Mouse (Mus musculus) T-helper 17 cell (primary cell): ENCODE measurements around the gene Insyn1.

Source experiments
- in situ Hi-C, 2 experiments: fragments of 300-600 bp; cut with MboI, MseI; formaldehyde crosslinking; loops; 1 replicate in 1 of 2; 2 replicates in 1 of 2; pipeline ENCODE4 v1.15.1; 2025; ENCODE audit warnings: high pct_unique_total_duplicates in 2 of 2

The Insyn1 gene

GRCm38 (mm10) chr9:58487076-58487475 is 1.3 kb upstream of the Insyn1 start:
- in situ Hi-C loops: no loop called here

DNA sequence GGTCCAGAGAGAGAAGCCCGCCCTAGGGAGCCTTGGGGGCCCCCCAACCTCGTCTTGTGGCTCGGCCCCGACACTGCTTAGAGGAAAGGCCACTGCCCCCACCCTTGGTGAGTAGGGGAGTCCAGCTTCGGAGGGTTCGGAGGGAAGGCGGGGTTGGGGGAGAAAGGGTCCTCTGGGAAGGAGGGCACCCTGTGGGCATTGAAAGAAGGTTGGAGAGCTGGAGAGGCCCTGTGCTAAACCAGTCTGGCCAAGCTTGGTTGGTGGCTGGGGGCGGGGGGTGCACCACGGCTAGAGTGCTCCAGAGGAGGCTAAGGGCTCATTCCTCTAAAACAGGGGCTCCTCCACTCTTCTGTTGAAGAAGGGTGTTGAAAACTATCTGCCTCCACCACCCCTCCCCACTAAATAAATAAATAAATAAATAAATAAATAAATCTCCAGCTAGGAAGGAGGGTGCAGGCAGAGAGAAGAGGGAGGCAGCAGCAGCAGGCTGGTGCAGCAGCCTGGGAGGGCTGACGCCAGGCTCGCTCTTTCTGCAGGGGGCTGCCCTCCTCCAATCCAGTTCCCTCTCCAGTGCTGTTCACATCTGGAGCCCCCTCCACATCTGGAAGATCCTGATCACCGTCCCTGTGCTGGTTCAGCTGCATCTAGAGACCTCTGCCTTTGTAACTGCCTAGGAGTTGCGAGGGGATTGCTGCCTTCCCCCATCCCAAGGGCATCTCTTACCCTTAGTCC is 896 bp downstream of the Insyn1 start:
- in situ Hi-C loops: no loop called here

DNA sequence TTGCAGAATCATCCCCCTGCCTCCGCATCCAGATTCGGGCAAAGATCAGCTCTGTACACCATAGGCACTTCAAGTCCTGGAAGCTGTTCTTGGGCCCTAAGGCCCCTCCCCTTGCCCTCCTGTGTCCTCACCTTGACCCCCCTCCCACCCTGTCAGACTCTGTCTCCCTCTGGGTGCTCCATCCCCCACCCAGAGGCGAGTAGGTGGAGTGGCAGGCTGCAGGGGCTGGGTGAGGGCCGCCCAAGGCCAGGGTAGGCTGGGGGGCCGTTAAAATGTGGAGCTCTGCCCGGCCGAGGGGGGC is 1.4 kb downstream of the Insyn1 start:
- in situ Hi-C loops: no loop called here

GRCm38 (mm10) chr9:58490391-58490790 is 2.0 kb downstream of the Insyn1 start:
- in situ Hi-C loops: no loop called here

DNA sequence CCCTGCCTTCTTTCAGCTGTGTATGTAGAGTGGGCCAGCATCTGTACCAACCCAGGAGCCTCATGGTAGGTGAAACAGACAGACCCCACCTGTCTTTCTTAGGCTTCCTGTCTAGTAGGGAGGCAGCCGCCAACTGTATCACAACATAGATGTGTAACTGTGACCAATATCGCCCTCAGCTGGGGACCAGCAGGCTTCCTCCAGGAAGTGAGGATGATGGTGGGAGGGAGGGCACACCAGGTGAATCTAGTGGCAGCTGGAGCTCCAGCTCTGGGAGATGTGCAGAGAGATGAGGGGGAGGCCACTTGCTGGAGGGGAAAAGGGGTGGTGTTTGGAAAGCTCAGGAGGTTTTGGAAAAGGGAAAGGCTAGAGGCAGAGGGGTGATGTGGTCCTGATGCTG is 6.6 kb downstream of the Insyn1 start:
- in situ Hi-C loops: no loop called here

DNA sequence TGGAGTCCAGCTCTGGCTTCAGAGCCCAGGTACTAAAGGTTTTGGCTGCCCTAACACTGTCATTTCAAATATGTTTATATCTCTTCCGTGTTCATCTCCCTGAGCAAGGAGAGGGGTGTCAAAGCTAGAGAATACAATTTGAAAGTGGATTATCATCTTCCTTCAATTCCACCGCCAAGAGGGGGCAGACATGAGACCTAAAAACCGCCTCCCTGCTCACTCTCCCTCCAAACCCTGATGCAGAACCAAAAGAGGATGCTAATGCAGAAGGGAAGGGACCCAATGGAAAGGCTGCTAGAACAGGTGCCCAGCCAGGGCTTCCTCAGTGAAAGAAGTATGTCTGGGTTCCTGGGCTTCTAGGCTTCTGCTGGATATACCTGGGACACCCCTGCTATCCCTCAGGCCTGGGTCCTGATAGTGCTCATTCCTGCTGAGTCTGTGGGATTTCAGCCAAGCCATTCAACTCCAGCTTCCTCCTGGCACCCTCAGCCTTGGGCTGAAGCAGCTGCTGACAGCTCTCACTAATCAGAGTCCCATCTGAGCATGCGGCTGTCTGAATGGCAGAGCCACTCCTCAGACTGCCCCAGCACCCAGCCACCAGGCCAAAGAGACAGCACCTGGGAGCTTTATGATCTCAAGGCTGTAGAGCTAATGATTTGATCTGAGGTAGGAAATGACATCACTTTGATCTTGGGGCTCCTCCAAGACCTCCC is 8.2 kb downstream of the Insyn1 start:
- in situ Hi-C loops: no loop called here

GRCm38 (mm10) chr9:58497942-58498341 is 9.5 kb downstream of the Insyn1 start:
- in situ Hi-C loops: no loop called here

- in situ Hi-C loops: no loop called here
Observed at GRCm38 (mm10) chr9:58500946-58501345, 12.5 kb downstream of the Insyn1 start.

GRCm38 (mm10) chr9:58507216-58508005 is 19.0 kb downstream of the Insyn1 start:
- in situ Hi-C loops: no loop called here

DNA sequence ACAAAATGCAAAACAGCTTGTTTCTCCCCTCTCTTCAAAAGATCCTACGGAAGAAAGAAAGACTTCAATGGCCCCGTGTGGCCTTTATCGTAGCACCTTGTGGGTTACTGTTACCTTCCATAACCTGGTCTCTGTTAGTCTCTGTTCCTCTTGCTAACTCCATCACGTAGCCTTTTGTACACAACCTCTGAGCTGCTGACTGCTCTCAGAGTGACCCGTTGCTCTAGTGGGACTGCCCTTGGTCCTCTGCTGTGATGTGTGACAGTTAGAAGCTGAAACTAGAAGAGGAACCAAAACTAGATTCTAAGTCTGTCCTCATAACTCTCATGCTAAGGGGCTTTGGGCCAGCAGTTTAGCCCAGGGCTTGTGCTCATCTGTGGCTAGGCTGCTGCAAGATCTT is 22.0 kb downstream of the Insyn1 start:
- in situ Hi-C loops: loop anchor here in 1 of 2 experiments (5.0 kb wide), 1 partner anchor 278 kb away; no protein-coding TSS in a partner anchor

- in situ Hi-C loops: loop anchor here in 1 of 2 experiments (5.0 kb wide), 1 partner anchor 281 kb away; no protein-coding TSS in a partner anchor
Observed at GRCm38 (mm10) chr9:58513749-58514148, 25.3 kb downstream of the Insyn1 start.

- in situ Hi-C loops: no loop called here
Observed at GRCm38 (mm10) chr9:58516480-58516879, 28.1 kb downstream of the Insyn1 start.

DNA sequence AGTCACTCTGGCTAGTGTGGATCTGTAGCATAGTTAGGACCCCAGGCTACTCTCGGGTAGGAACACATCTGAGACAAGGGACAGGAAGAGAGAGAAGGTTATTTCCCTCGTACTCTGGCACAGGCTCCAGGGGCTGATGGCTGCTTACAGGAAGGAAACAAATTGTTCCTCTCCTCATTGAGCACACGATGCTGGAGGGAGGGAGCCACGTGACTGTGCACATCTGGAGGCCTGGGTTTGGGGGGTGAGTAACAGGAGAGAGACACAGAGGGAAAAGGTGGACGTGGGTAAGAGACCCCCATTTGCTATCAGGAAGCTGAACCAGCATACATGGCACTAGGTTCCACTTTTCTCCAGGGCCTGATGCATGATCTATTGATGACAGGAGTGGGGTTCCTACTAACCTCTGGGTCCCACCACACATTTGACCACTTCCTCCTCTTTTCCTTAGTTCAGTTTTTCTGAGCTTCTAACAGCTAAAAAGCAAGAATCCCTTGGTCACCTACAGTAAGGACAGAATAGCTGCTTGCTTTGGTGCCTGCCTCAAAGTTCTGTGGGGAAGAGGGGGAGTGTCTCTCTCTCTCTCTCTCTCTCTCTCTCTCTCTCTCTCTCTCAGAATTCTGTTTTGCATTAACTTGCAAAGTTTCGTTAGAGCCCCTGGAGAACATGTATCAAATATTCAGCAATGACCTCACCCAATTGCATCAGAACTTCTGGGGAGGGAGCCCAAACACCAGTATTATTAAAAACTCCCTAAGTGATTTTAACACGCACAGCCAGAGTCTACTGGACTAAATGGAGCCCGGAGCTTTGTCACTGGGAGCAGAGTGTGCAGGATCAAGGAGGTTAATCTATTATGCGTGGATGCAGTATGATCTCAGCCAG is 29.7 kb downstream of the Insyn1 start:
- in situ Hi-C loops: no loop called here

- in situ Hi-C loops: no loop called here
Observed at GRCm38 (mm10) chr9:58519953-58520352, 31.6 kb downstream of the Insyn1 start.

GRCm38 (mm10) chr9:58520816-58521581 is 32.6 kb downstream of the Insyn1 start:
- in situ Hi-C loops: no loop called here

DNA sequence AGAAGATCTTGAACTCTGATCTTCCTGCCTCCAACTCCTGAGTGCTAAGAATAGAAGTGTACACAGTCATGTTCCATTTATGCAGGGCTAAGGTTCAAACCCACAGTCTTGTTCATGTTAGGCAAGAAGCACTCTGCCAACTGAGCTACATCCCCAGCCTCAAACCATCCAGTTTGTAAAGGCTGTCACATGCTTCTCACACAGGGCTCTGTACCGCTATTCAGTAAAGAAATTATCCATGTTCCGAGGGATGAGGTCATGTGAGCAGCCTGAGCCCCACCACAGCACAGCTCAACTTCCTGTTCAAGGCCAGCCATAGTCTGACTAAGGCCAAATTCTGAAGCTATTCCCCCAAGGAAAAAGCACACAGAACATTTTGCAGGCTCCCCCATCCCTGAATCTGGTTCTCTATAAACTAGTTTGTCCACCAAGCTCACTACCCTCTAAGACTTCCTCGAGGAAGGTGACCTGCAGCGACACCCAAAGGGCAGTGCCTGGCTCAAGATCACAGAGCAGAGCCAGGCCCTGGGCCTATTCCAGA is 33.5 kb downstream of the Insyn1 start:
- in situ Hi-C loops: no loop called here

DNA sequence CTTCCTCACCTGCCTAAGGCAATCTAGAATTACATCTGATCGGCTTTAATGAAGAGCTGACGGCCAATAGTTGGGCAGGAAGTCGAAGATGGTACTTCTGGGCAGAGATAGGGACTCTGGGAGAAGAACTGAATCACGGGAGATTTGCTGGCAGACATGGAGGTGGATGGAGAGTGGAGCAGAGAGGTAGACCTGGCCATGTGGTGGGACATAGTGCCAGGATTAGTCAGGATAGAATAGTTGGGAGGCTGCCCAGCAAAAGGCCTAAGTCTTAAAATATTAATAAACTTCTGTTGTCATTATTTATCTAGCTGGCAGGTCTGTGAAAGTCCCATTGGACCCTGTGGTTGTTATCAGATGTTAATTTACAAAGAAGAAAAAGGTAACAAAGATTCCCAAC is 36.7 kb downstream of the Insyn1 start:
- in situ Hi-C loops: no loop called here

GRCm38 (mm10) chr9:58527841-58528240 is 39.4 kb downstream of the Insyn1 start:
- in situ Hi-C loops: no loop called here

- in situ Hi-C loops: loop anchor here in 1 of 2 experiments (10.0 kb wide), 1 partner anchor 344 kb away; no protein-coding TSS in a partner anchor
Observed at GRCm38 (mm10) chr9:58530407-58530806, 42.0 kb downstream of the Insyn1 start.

GRCm38 (mm10) chr9:58532236-58532635 is 43.8 kb downstream of the Insyn1 start:
- in situ Hi-C loops: loop anchor here in 1 of 2 experiments (10.0 kb wide), 1 partner anchor 343 kb away; no protein-coding TSS in a partner anchor
